Mouse (Mus musculus) testis, adult 2 months (tissue): ENCODE measurements around the gene Olfr1209. TPM values are rescaled to one million over a fixed set of nuclear protein-coding genes. Genes with fewer than 3 reads are reported as not detected.

Source experiments
- H3K27ac ChIP-seq: fragments of 200-500 bp; 2 replicates; pipeline ENCODE4 v1.5.1; 2012; ENCODE audit warnings: low read depth, low read length; ENCODE audit not compliant: control insufficient read depth, insufficient read depth
- H3K27me3 ChIP-seq: fragments of 200-500 bp; 2 replicates; pipeline ENCODE4 v1.6.1; 2012; ENCODE audit warnings: mild to moderate bottlenecking, low read length, moderate library complexity; ENCODE audit not compliant: control insufficient read depth, insufficient read depth
- H3K36me3 ChIP-seq: fragments of 200-500 bp; 2 replicates; pipeline ENCODE4 v1.6.1; 2012; ENCODE audit warnings: mild to moderate bottlenecking, low read length; ENCODE audit not compliant: control insufficient read depth, insufficient read depth
- H3K4me1 ChIP-seq: fragments of 200-500 bp; 2 replicates; pipeline ENCODE4 v1.6.1; 2012; ENCODE audit warnings: low read length; ENCODE audit not compliant: control insufficient read depth, insufficient read depth
- H3K4me3 ChIP-seq: fragments of 200-500 bp; 2 replicates; pipeline ENCODE4 v1.5.1; 2012; ENCODE audit warnings: low read depth, mild to moderate bottlenecking, low read length, moderate library complexity, mixed read lengths; ENCODE audit not compliant: control insufficient read depth
- CTCF ChIP-seq: fragments of 200-500 bp; IDR thresholded peaks from 2 replicates; pipeline ENCODE4 v1.5.1; 2012; ENCODE audit warnings: low read depth, mild to moderate bottlenecking, inconsistent platforms, low read length, moderate library complexity; ENCODE audit not compliant: control insufficient read depth, insufficient read depth, insufficient replicate concordance
- POLR2A ChIP-seq: fragments of 200-500 bp; IDR thresholded peaks from 2 replicates; pipeline ENCODE4 v1.6.1; 2012; ENCODE audit warnings: low read depth, mild to moderate bottlenecking, inconsistent platforms, low read length, moderate library complexity; ENCODE audit not compliant: control insufficient read depth
- polyA plus RNA-seq: library from polyadenylated mRNA; depleted of rRNA; stranded (reverse); fragments of >200 nt; gene quantifications from 2 replicates; pipeline ENCODE4 v1.2.3, GENCODE M21; 2012; rRNA removed

Olfr1209 gene
- not detected in 2 replicates for polyA plus RNA-seq

DNA sequence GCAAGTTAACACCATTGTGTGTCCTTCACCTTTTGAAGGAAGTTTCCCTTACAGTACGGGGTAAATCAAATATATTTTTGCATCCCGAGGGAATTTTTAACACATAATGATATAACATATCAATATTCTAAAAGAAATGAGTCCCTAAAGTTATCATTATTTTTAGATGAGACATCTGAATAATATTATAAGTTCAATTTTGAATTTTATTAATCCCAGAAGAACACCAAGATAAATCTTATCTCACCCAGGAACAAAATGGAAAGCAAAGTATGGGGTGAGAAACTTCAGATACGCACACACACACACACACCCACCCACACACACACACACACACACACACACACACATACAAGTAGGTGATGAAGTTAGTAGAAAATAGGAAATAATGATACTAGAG is at the start of gene Olfr1209:
Gene Olfr1209, minus strand, starts transcription at position 101 of the 400 bp plus-strand sequence.
- H3K4me1 ChIP-seq = no peaks in the 10 kb centered on the region
- TF ChIP-seq CTCF (no peak), POLR2A (no peak)
- no peak within 1 kb of the TSS for H3K4me3 ChIP-seq
- H3K27ac ChIP-seq = no peak within 1 kb of the TSS
- no peaks in the 10 kb centered on the region for H3K36me3 ChIP-seq
- H3K27me3 ChIP-seq = no peaks in the 10 kb centered on the region

DNA sequence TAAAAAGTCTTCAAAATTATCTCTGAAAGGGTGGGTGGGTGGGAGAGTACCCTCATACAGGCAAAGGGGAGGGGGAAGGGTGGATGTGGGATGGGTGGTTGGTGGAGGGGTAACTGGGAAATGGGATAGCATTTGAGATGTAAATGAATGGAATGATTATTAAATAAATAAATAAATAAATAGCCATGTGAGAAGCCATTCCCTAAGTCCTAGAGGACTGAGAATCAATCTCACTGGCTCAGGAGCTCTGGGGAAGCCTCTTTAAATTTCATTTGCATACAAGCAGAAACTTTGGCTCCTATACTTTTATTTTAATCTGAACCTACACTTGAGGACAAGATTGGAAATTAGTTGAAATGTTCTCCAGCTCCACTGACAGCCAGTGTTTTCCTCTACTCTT is 38.7 kb upstream of the Olfr1209 start, which contains the start of gene Olfr1212:
Gene Olfr1212, plus strand, starts transcription at position 301 of the 400 bp plus-strand sequence.
- H3K36me3 ChIP-seq = no peaks in the 10 kb centered on the region
- H3K4me3 ChIP-seq = no peak within 1 kb of the TSS
- no peaks in the 10 kb centered on the region for H3K27me3 ChIP-seq
- H3K27ac ChIP-seq = no peak within 1 kb of the TSS
- no peak for TF ChIP-seq POLR2A
- no peak for TF ChIP-seq CTCF
- H3K4me1 ChIP-seq = no peaks in the 10 kb centered on the region

DNA sequence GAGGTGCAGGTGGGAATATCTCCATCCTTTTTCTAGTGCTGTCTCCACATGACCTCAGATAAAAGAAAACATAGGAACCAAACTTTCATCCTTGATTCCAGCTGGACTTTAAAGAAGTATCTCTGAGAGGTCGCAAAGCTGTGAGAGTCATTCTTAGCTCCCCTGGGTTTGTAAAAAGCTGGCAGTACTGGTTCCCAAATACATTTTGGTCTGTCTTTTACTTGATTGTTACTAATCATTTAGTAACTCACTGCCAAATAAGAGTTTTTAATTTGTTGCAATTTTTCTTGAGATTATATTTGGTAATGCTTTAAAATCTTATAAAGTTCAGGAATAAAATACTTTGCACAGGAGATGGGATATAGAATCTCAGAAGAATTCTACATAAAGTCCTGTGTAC is 23.1 kb upstream of the Olfr1209 start, which contains the start of gene Olfr1211:
Gene Olfr1211, minus strand, starts transcription at position 101 of the 400 bp plus-strand sequence.
- H3K4me1 ChIP-seq = no peaks in the 10 kb centered on the region
- TF ChIP-seq POLR2A (no peak), CTCF (no peak)
- H3K36me3 ChIP-seq = no peaks in the 10 kb centered on the region
- H3K4me3 ChIP-seq = no peak within 1 kb of the TSS
- no peaks in the 10 kb centered on the region for H3K27me3 ChIP-seq
- no peak within 1 kb of the TSS for H3K27ac ChIP-seq

DNA sequence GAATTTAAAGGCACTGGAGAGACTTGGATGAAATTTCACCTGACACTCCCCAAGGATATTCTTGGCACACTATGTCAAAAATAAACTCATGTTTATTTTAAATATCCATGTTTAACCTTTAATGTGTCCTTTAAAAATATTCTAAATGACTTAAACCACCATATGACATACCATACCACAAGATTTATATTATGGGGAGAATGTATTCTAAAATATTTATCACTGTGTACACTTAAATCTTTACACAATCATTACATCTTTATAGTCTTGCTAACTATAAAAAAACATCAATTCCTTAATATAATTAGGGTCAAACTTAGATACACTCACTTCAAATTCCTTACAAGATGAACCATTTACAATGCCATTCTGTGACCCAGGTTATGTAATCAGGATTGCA is 12.7 kb downstream of the Olfr1209 start, which contains the start of gene Olfr1208:
Gene Olfr1208, minus strand, starts transcription at position 101 of the 400 bp plus-strand sequence.
- Histone ChIP-seq H3K4me3 (no peak within 1 kb of the TSS), H3K4me1 (no peaks in the 10 kb centered on the region), H3K36me3 (no peaks in the 10 kb centered on the region), H3K27ac (no peak within 1 kb of the TSS), H3K27me3 (no peaks in the 10 kb centered on the region)
- TF ChIP-seq POLR2A (no peak), CTCF (no peak)

DNA sequence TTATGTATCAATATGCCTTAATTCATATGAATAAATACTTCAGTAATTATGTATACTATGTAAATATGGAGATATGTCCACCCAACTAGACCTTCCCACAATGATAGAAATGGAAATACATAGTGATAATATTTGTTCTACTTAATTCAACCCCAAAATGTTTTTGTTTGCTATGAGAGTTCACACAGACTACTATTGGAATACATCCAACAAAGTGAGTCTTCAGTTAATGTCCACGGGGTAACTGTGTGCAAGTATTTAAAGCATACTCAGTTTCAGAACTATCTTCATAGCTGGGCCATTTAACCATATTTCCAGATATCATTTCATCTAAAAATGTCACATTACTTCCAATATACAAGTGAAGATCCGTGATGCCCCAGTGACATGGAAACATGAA is 52.0 kb downstream of the Olfr1209 start, which contains the start of gene Olfr1206:
Gene Olfr1206, plus strand, starts transcription at position 301 of the 400 bp plus-strand sequence.
- Histone ChIP-seq H3K4me1 (no peaks in the 10 kb centered on the region), H3K27me3 (no peaks in the 10 kb centered on the region), H3K27ac (no peak within 1 kb of the TSS), H3K4me3 (no peak within 1 kb of the TSS), H3K36me3 (no peaks in the 10 kb centered on the region)
- no peak for TF ChIP-seq CTCF
- no peak for TF ChIP-seq POLR2A

Other genes with a start within 250 kb of the Olfr1209 start
- not detected in 2 replicates for gene Olfr1193, start 239.5 kb downstream of the Olfr1209 start, polyA plus RNA-seq
- gene Olfr1195, start 226.0 kb downstream of the Olfr1209 start, polyA plus RNA-seq = not detected in 2 replicates
- gene Olfr1196, start 210.6 kb downstream of the Olfr1209 start, polyA plus RNA-seq = not detected in 2 replicates
- gene Olfr1197, start 182.8 kb downstream of the Olfr1209 start, polyA plus RNA-seq = not detected in 2 replicates
- not detected in 2 replicates for gene Olfr1198, start 163.8 kb downstream of the Olfr1209 start, polyA plus RNA-seq
- gene Olfr1199, start 154.7 kb downstream of the Olfr1209 start, polyA plus RNA-seq = not detected in 2 replicates
- gene Olfr1200, start 144.7 kb downstream of the Olfr1209 start, polyA plus RNA-seq = not detected in 2 replicates
- not detected in 2 replicates for gene Olfr1201, start 122.1 kb downstream of the Olfr1209 start, polyA plus RNA-seq
- not detected in 2 replicates for gene Olfr1202, start 100.7 kb downstream of the Olfr1209 start, polyA plus RNA-seq
- gene Olfr1205, start 85.4 kb downstream of the Olfr1209 start, polyA plus RNA-seq = not detected in 2 replicates
- not detected in 2 replicates for gene Olfr1204, start 65.9 kb downstream of the Olfr1209 start, polyA plus RNA-seq
- gene Olfr1206, start 51.9 kb downstream of the Olfr1209 start, polyA plus RNA-seq = not detected in 2 replicates
- not detected in 2 replicates for gene Olfr1208, start 12.8 kb downstream of the Olfr1209 start, polyA plus RNA-seq
- not detected in 2 replicates for gene Olfr1211, start 23.0 kb upstream of the Olfr1209 start, polyA plus RNA-seq
- not detected in 2 replicates for gene Olfr1212, start 38.8 kb upstream of the Olfr1209 start, polyA plus RNA-seq
- not detected in 2 replicates for gene Gm13762, start 65.1 kb upstream of the Olfr1209 start, polyA plus RNA-seq
- not detected in 2 replicates for gene Olfr1214, start 77.5 kb upstream of the Olfr1209 start, polyA plus RNA-seq
- gene Olfr1215, start 91.8 kb upstream of the Olfr1209 start, polyA plus RNA-seq = not detected in 2 replicates
- not detected in 2 replicates for gene Olfr1216, start 103.2 kb upstream of the Olfr1209 start, polyA plus RNA-seq
- gene Olfr1217, start 116.9 kb upstream of the Olfr1209 start, polyA plus RNA-seq = not detected in 2 replicates
- not detected in 2 replicates for gene Olfr1218, start 146.0 kb upstream of the Olfr1209 start, polyA plus RNA-seq
- not detected in 2 replicates for gene Olfr1219, start 168.4 kb upstream of the Olfr1209 start, polyA plus RNA-seq
- not detected in 2 replicates for gene Olfr1220, start 191.7 kb upstream of the Olfr1209 start, polyA plus RNA-seq
- not detected in 2 replicates for gene Olfr1221, start 202.1 kb upstream of the Olfr1209 start, polyA plus RNA-seq
- not detected in 2 replicates for gene Olfr1222, start 217.9 kb upstream of the Olfr1209 start, polyA plus RNA-seq
- not detected in 2 replicates for gene Olfr1223, start 236.4 kb upstream of the Olfr1209 start, polyA plus RNA-seq
- not detected in 2 replicates for gene Olfr1224-ps1, start 248.9 kb upstream of the Olfr1209 start, polyA plus RNA-seq